Mouse (Mus musculus): ENCODE measurements at regions not wholly inside any gene's neighbourhood (a gene's known extent, or its start where the extent isn't known, plus 50 kb on each side); places are given as distances from the start of the nearest gene placed in this dataset.

- TF ChIP-seq POLR2A (IDR thresholded peaks at IDR 0.05; ENCODE audit: insufficient read length, low read depth) = no peak
- TF ChIP-seq MYOD1 (IDR thresholded peaks at IDR 0.05; ENCODE audit: control insufficient read depth in 1 of 3, insufficient read length in 2 of 3, low read depth in 2 of 3) = no peak
Measured at GRCm38 (mm10) chr10:70763206-70763605, 107.4 kb upstream of the Phyhipl start.
